Comparison of ENCODE assay signal across 20 mouse cellular contexts in the genomic region with DNA sequence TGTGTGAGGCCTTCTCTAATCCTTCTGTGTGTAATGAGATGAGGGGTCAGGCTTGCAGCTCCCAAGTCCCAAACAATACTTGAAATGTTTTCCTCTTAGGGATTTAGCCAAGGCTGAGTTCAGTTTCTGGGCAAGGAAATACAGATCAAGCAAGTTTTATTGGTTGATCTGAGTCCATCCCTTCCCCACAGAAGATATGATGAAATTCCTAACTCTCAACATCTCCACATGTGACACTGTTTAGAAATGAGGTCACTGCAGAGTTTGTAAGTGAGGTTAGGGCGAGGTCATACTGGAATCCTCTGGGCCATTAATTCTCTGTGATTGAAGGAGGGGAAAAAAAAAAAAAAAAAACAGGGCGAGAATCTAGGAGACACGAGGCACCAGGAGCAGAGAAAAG.
A peak's percentile ranks its signal among the peaks of the same experiment; 100 is the strongest.
DNase-seq lines count a peak whose midpoint lies in the region; ATAC-seq lines count a peak whose summit lies in the region.
"Had no signal": no experiment of that assay in that cellular context is flagged by ENCODE, and none has a peak within 500 bp of the region (broad histone marks: within the 10 kb centered on the region; RNA-seq: fewer than 3 reads in every experiment).

No protein-coding gene starts in this region.

- WGBS in kidney, embryonic 16.5 days: 17% methylated on average over 3 of the region's 3 CpGs
- 65% methylated on average over 3 of the region's 3 CpGs for WGBS in hindbrain, embryonic 12.5 days

- peaks cover 8% of the 10 kb centered on the region; the same call in 1 of the 2 replicates for H3K4me1 ChIP-seq in kidney, embryonic 16.5 days (ENCODE audit: insufficient read depth, low read length)
- peaks cover 6% of the 10 kb centered on the region; the same call in 1 of the 2 replicates for H3K4me1 ChIP-seq in brown adipose tissue, adult 24 weeks (ENCODE audit: control insufficient read depth, insufficient read depth, insufficient read length, low read length)
- no peaks in the 10 kb centered on the region for H3K4me1 ChIP-seq in hindbrain, embryonic 12.5 days
- H3K4me1 ChIP-seq: heart, embryonic 10.5 days; hindbrain, embryonic 13.5 days; limb, embryonic 12.5 days; megakaryocyte, embryonic 14.5 days had no signal

- H3K27ac ChIP-seq in kidney, embryonic 16.5 days (ENCODE audit: low read length): no peak overlapping the region
- H3K27ac ChIP-seq in brown adipose tissue, adult 24 weeks (replicated peaks; ENCODE audit: low read depth, low read length): peak overlapping the region; percentile 87
- no peak overlapping the region for H3K27ac ChIP-seq in hindbrain, embryonic 12.5 days
- H3K27ac ChIP-seq: heart, embryonic 10.5 days; hindbrain, embryonic 13.5 days; layer of hippocampus, adult 2 months; limb, embryonic 12.5 days had no signal

- no peak overlapping the region for H3K4me3 ChIP-seq in kidney, embryonic 16.5 days (ENCODE audit: low read length)
- H3K4me3 ChIP-seq in brown adipose tissue, adult 24 weeks (ENCODE audit: insufficient read depth, low read depth, low read length): no peak overlapping the region
- no peak overlapping the region for H3K4me3 ChIP-seq in hindbrain, embryonic 12.5 days
- H3K4me3 ChIP-seq: heart, embryonic 10.5 days; hindbrain, embryonic 13.5 days; layer of hippocampus, adult 2 months; limb, embryonic 12.5 days; megakaryocyte, embryonic 14.5 days had no signal

- intact Hi-C loops in heart, postnatal 14 days (cut with DNase I): no loop called here

- no peak overlapping the region for H3K4me2 ChIP-seq in kidney, embryonic 16.5 days (replicated peaks; ENCODE audit: low read depth, low read length)
- H3K4me2 ChIP-seq in hindbrain, embryonic 12.5 days (replicated peaks): no peak overlapping the region
- H3K4me2 ChIP-seq: hindbrain, embryonic 13.5 days; limb, embryonic 12.5 days had no signal

- H3K9me3 ChIP-seq in kidney, embryonic 16.5 days (ENCODE audit: low read length): no peaks in the 10 kb centered on the region
- no peaks in the 10 kb centered on the region for H3K9me3 ChIP-seq in hindbrain, embryonic 12.5 days (replicated peaks)
- H3K9me3 ChIP-seq: heart, embryonic 10.5 days; hindbrain, embryonic 13.5 days; limb, embryonic 12.5 days; megakaryocyte, embryonic 14.5 days had no signal

- ATAC-seq in kidney, embryonic 16.5 days (ENCODE audit: low FRiP score, low TSS enrichment): peak; percentile 61; the same call in 1 of the 2 replicates
- ATAC-seq in hindbrain, embryonic 12.5 days (ENCODE audit: low FRiP score): no peak
- no peak for ATAC-seq in inflammation-experienced regulatory T-cells, adult 6 months
- ATAC-seq: forebrain, embryonic 14.5 days; intestine, embryonic 16.5 days had no signal

- no peaks in the 10 kb centered on the region for H3K27me3 ChIP-seq in kidney, embryonic 16.5 days (ENCODE audit: insufficient read depth, low read length)
- H3K27me3 ChIP-seq in hindbrain, embryonic 12.5 days: no peaks in the 10 kb centered on the region
- H3K27me3 ChIP-seq: hindbrain, embryonic 13.5 days; limb, embryonic 12.5 days; megakaryocyte, embryonic 14.5 days had no signal

- H3K9ac ChIP-seq in kidney, embryonic 16.5 days (replicated peaks; ENCODE audit: low read length): no peak overlapping the region
- H3K9ac ChIP-seq in hindbrain, embryonic 12.5 days: no peak overlapping the region
- H3K9ac ChIP-seq: hindbrain, embryonic 13.5 days; limb, embryonic 12.5 days had no signal

- H3K36me3 ChIP-seq in kidney, embryonic 16.5 days (ENCODE audit: insufficient read depth, low read length): no peaks in the 10 kb centered on the region
- H3K36me3 ChIP-seq in hindbrain, embryonic 12.5 days: no peaks in the 10 kb centered on the region
- H3K36me3 ChIP-seq: heart, embryonic 10.5 days; hindbrain, embryonic 13.5 days; limb, embryonic 12.5 days had no signal

- peak; percentile 87 for DNase-seq in heart, adult 11 months
- DNase-seq in heart, postnatal 14 days: no peak
- DNase-seq in kidney, postnatal 4 days: no peak
- peak; percentile 12 for DNase-seq in 3T3-L1 (ENCODE audit: low read depth, low spot score)
- DNase-seq: adrenal gland, postnatal 25 days; B cell, adult 2 months; cerebellum, adult 9-10 months; right cerebral cortex, adult 18-20 months; thymus, postnatal 4 days had no signal

Comparison
In these comparisons a context has a peak if more than half of its experiments do, and no peak if none do; other contexts are left out.
1. DNase-seq: peak in heart, adult 11 months (single experiment) and 3T3-L1 (single experiment); none in heart, postnatal 14 days (0 of 2) and kidney, postnatal 4 days (0 of 2).